Mouse (Mus musculus) CD4-positive, CD25-positive, alpha-beta regulatory T cell, adult 2 months (primary cell): ENCODE measurements around the gene Snurf.

Experiments used
- DNase-seq: peaks from one replicate; pipeline ENCODE4 v3.0.0-alpha.2; 2012; ENCODE audit warnings: low read depth, low spot score

Gene Snurf

GRCm38 (mm10) chr7:60004606-60005330 is at the start of gene Snurf, which contains the start of gene Gm38393:
Snurf (minus strand) TSS chr7:60005049.
Gm38393 (minus strand) TSS chr7:60005064.
- DNase-seq, result peak; percentile 1

- DNase-seq, result no peak
These were observed 42.8 kb upstream of the Snurf start for GRCm38 (mm10) chr7:60047481-60048201.

GRCm38 (mm10) chr7:60013186-60013585 is 8.3 kb upstream of the Snurf start:
- DNase-seq, result no peak

- no peak for DNase-seq
These were observed 3.0 kb upstream of the Snurf start for GRCm38 (mm10) chr7:60007727-60008360.

GRCm38 (mm10) chr7:60006262-60006661 is 1.4 kb upstream of the Snurf start:
- no peak for DNase-seq

- DNase-seq, result peak; percentile 1
These were observed 786 bp downstream of the Snurf start for GRCm38 (mm10) chr7:60003921-60004605.

- no peak for DNase-seq
These were observed 1.6 kb downstream of the Snurf start for GRCm38 (mm10) chr7:60003006-60003865.

GRCm38 (mm10) chr7:59978646-59979045 is 26.2 kb downstream of the Snurf start:
- no peak for DNase-seq
